Mouse (Mus musculus) heart, embryonic 11.5 days (tissue): Measurements from ENCODE around the gene App. TPM values are rescaled to one million over a fixed set of nuclear protein-coding genes. Genes with fewer than 3 reads are reported as not detected.

Source experiments
- ATAC-seq: fragments of 200-750 bp; cut with Nextera tagmentation; replicated peaks from 2 replicates; pipeline ENCODE4 v1.8.0; 2017; ENCODE audit warnings: moderate library complexity; ENCODE audit not compliant: insufficient number of reproducible peaks, low FRiP score, low TSS enrichment
- H3K27ac ChIP-seq: fragments of 300-500 bp; sonication (generic); 2 replicates; pipeline ENCODE4 v1.5.1; 2014; ENCODE audit warnings: mild to moderate bottlenecking, low read depth, low read length
- H3K27me3 ChIP-seq: fragments of 300-500 bp; sonication (generic); 2 replicates; pipeline ENCODE4 v1.6.1; 2014; ENCODE audit warnings: mild to moderate bottlenecking, low read length, mixed read lengths; ENCODE audit not compliant: control insufficient read depth, insufficient read depth
- H3K36me3 ChIP-seq: fragments of 300-500 bp; sonication (generic); 2 replicates; pipeline ENCODE4 v1.6.1; 2014; ENCODE audit warnings: mild to moderate bottlenecking, low read length, moderate library complexity, mixed read lengths; ENCODE audit not compliant: control insufficient read depth, insufficient read depth
- H3K4me1 ChIP-seq: fragments of 300-500 bp; sonication (generic); 2 replicates; pipeline ENCODE4 v1.6.1; 2014; ENCODE audit warnings: low read length; ENCODE audit not compliant: control insufficient read depth, insufficient read depth
- H3K4me2 ChIP-seq: fragments of 300-500 bp; sonication (generic); 2 replicates; pipeline ENCODE4 v1.6.1; 2014; ENCODE audit warnings: mild to moderate bottlenecking, moderate library complexity
- H3K4me3 ChIP-seq: fragments of 300-500 bp; sonication (generic); 2 replicates; pipeline ENCODE4 v1.5.1; 2014; ENCODE audit warnings: low read depth, low read length
- H3K9ac ChIP-seq: fragments of 300-500 bp; sonication (generic); 2 replicates; pipeline ENCODE4 v1.6.1; 2014; ENCODE audit warnings: mild to moderate bottlenecking, low read depth, low read length, moderate library complexity
- H3K9me3 ChIP-seq: fragments of 300-500 bp; sonication (generic); replicated peaks from 2 replicates; pipeline ENCODE4 v1.6.1; 2016; ENCODE audit warnings: low read length; ENCODE audit not compliant: control insufficient read depth
- WGBS: fragments of 180-500 bp; shearing (Covaris S2); extraction: QIAGEN DNeasy Blood & Tissue Kit; methylation state at CpG from one replicate; pipeline ENCODE4 v1.1.7; 2014; ENCODE audit not compliant: insufficient replicate concordance; 5-methylcytosine and 5-hydroxymethylcytosine counted together
- polyA plus RNA-seq: library from polyadenylated mRNA; unstranded; fragments of >200 nt; fragmentation: Nextera tagmentation; extraction: Ambion mirVana; gene quantifications from 2 replicates; pipeline ENCODE4 v1.2.1, GENCODE M21; 2014

Gene App
- polyA plus RNA-seq, 1 experiment from 2014 or later = 143 TPM

DNA sequence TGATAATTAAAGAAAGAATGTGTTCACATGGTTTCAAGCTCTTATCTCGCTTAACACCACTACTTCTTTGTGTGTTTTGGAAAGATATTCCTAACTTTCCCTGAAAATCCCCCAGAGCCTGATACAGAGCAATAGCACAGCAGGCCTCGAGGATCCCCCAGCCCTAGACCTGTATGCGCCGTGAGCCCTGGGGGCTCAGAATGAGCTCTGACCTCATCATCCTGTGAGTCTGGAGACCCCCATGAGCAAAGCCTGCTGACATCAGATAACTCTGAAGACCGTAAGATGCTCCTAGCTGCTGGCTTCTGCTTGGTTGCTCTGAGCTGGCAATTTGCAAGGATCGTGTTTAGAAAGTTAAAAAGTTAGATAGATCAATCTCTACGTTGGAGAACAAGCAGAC is 155.7 kb downstream of the App start:
- Histone ChIP-seq H3K4me3 (no peak overlapping the region), H3K9ac (no peak overlapping the region), H3K4me2 (no peak overlapping the region), H3K9me3 (no peaks in the 10 kb centered on the region), H3K27me3 (no peaks in the 10 kb centered on the region), H3K36me3 (peaks cover 9% of the 10 kb centered on the region; the same call in 1 of the 2 replicates), H3K4me1 (no peaks in the 10 kb centered on the region), H3K27ac (no peak overlapping the region)
- no peak for ATAC-seq
- WGBS = 39% methylated on average over 7 of the region's 7 CpGs

DNA sequence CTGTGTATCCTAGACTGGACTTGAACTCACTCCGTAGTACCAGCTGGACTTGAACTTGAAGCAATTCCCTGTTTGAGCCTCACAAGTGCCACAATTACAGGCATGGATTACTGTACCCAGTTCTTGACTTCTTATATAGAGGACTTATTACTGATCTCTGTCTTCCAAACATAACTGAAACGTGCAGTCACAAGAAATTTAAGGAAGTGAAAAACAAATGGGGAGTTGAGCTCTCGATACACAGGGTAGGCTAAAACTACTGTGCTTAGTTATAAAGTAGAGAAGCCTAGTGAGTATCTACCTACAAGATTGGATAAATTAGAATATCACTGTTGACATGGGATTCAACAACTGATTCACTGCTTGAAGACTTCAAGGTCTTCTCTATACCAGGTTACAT is 160.9 kb downstream of the App start:
- Histone ChIP-seq H3K9me3 (no peaks in the 10 kb centered on the region), H3K4me2 (no peak overlapping the region), H3K4me1 (no peaks in the 10 kb centered on the region), H3K36me3 (peaks cover 18% of the 10 kb centered on the region), H3K27me3 (no peaks in the 10 kb centered on the region), H3K9ac (no peak overlapping the region), H3K4me3 (no peak overlapping the region), H3K27ac (no peak overlapping the region)
- ATAC-seq = no peak
- WGBS = 87% methylated on average over 3 of the region's 3 CpGs

DNA sequence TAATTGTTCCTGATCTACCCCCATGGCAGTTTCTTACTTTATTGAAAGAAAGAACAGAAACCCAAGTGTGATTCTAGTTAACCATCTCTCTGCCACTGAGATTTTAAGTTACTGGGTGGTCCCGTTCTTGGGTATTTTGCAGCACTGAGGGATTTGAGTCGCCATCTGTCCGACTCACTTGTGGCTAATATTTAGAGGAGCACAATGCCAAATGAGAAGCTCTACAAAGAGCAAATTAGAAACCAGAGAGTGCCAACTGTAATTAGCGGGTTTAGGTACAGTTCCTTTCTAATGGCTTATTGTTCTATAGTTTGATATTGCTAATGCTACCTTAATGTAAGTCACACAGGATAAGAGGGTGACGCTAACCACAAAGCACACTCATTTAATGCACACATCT is 161.4 kb downstream of the App start:
- Histone ChIP-seq H3K36me3 (peaks cover 18% of the 10 kb centered on the region), H3K4me2 (no peak overlapping the region), H3K27ac (no peak overlapping the region), H3K4me1 (no peaks in the 10 kb centered on the region), H3K9me3 (no peaks in the 10 kb centered on the region), H3K27me3 (no peaks in the 10 kb centered on the region), H3K4me3 (no peak overlapping the region), H3K9ac (no peak overlapping the region)
- ATAC-seq = no peak
- 88% methylated on average over 5 of the region's 5 CpGs for WGBS

DNA sequence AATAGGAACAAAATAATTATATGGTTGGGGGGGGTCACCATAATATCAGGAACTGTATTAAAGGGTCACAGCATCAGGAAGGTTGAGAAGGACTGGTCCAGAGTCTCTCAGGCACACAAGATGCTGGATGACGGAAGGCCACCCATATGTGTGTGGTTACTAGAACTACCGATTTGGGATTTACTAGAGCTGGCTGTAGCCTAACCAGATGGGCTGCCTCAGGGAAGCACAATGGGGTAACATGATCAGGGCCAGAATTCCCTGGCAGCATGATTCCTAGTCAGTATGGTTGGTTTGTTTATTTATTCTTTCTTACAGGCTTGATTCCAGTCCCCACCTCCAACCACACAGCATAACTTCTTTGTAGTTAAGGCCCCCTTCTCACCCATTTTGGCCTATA is 162.9 kb downstream of the App start:
- Histone ChIP-seq H3K4me1 (no peaks in the 10 kb centered on the region), H3K27me3 (no peaks in the 10 kb centered on the region), H3K9me3 (no peaks in the 10 kb centered on the region), H3K4me3 (no peak overlapping the region), H3K9ac (no peak overlapping the region), H3K27ac (no peak overlapping the region), H3K36me3 (peaks cover 18% of the 10 kb centered on the region), H3K4me2 (no peak overlapping the region)
- ATAC-seq = no peak
- WGBS = 75% methylated on average over 2 of the region's 2 CpGs

DNA sequence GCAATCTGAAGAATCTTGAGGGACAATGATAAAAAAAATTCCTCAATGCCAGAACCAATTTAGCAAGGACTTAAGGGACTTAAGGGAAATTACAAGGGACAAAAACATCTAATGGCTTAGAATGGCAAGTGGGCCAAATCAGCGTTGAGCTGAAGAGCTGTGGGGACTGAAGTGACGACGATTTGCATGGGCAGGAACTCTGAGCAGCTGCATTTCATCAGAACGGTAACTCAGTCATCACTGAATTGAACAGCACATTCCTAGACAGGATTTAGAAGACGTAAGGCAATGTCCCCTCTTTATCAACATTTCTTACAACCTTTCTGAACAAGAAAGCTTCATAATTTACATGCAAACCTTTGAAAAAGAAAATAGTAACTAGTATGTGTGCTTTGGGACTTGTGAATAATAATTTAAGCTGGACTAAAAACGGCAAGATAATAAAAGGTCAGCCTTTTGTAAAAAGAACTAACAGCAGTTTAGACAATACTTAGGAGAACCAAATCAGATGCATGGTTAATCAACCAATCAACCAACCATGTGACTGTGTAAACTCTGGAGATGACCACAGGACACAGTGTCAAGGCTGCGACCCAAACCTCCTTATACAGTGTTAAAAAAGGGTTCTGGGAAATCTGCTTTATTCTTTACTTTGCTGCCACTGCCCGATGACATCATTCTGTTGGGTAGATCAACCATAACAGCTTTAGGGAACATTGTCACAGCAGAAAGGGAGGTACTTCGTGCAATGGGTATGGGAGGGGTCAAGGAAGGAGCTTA is 164.5 kb downstream of the App start:
- peaks cover 15% of the 10 kb centered on the region for H3K36me3 ChIP-seq
- H3K9me3 ChIP-seq = no peaks in the 10 kb centered on the region
- no peaks in the 10 kb centered on the region for H3K4me1 ChIP-seq
- H3K4me3 ChIP-seq = no peak overlapping the region
- no peak for ATAC-seq
- no peak overlapping the region for H3K27ac ChIP-seq
- 61% methylated on average over 9 of the region's 9 CpGs for whole genome bisulfite sequencing
- no peak overlapping the region for H3K9ac ChIP-seq
- H3K27me3 ChIP-seq = no peaks in the 10 kb centered on the region
- H3K4me2 ChIP-seq = no peak overlapping the region

DNA sequence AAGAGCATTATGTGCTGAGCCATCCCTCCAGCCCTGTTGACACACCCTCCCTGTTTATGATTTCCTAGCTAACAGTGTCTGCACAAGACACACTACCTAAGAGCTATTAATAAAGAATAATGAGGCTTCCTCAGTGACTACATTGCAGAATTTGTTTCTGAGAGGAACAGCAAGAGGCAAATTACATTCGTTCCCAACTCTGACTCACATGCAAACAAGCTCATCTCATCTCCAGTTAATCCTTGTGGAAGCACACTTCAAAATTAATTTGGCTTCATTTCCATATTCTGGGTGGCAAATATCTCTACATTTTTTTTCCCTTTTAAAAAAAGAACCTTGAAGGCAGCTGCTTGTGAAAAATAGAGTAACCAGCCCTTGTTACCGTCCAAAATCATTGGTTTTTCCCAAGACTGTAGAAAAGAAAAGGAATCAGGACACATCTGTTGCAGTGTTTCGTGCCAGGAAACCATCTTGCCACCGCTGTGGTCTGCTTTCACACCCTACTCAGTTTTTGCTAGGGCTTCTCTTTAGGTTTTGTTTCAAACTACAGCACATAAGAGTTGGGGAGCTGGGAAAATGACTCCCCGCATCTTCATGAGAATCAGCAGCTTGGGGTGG is 171.5 kb downstream of the App start:
- Histone ChIP-seq H3K36me3 (peaks cover 8% of the 10 kb centered on the region), H3K9me3 (no peaks in the 10 kb centered on the region), H3K4me3 (no peak overlapping the region), H3K9ac (no peak overlapping the region), H3K27me3 (no peaks in the 10 kb centered on the region), H3K4me2 (no peak overlapping the region), H3K4me1 (no peaks in the 10 kb centered on the region), H3K27ac (no peak overlapping the region)
- no peak for ATAC-seq
- WGBS = 89% methylated on average over 5 of the region's 5 CpGs

DNA sequence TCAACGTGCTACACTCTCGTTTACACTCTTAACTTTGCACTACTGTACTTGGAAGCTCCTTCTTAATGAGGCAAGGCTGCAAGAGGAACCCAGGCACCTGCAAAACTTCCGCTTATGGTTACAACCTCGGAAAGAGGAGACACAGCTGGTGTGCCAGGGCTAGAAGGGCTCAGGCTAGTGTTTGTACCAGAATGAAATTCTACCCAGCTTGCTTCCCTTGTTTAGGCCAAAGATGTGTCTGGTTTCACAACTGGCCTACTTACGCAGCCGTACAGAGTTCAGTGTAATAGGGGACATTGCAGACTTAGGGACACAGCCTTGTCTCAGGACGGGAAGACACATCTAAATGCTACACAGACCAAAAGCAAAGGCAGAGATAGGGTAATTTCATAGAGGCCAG is 173.3 kb downstream of the App start:
- H3K36me3 ChIP-seq = peaks cover 8% of the 10 kb centered on the region
- no peak overlapping the region for H3K4me3 ChIP-seq
- ATAC-seq = no peak
- WGBS = 82% methylated on average over 7 of the region's 7 CpGs
- H3K27me3 ChIP-seq = no peaks in the 10 kb centered on the region
- no peak overlapping the region for H3K4me2 ChIP-seq
- H3K27ac ChIP-seq = no peak overlapping the region
- no peak overlapping the region for H3K9ac ChIP-seq
- H3K9me3 ChIP-seq = no peaks in the 10 kb centered on the region
- no peaks in the 10 kb centered on the region for H3K4me1 ChIP-seq

DNA sequence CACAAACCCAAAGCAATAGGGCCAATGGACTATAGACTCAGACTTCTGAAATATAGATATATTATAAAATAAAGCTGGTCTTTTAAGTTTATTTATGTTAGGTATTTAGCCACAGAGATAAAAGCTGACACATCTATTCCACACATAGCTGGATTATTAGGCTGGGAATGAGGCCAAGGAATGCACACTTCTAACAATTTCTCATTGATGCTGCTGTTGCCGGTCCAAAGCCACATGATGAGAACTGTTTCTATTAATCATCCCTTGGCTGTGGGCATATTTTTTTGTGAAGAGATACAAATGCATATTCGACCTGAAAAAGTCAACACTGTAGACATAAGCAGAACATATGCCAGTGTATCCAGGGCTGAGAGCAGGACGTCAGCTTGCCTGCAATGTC is 176.0 kb downstream of the App start:
- H3K27me3 ChIP-seq = no peaks in the 10 kb centered on the region
- no peak overlapping the region for H3K4me3 ChIP-seq
- no peak overlapping the region for H3K27ac ChIP-seq
- peaks cover 12% of the 10 kb centered on the region for H3K36me3 ChIP-seq
- 67% methylated on average over 3 of the region's 3 CpGs for WGBS
- no peak overlapping the region for H3K4me2 ChIP-seq
- H3K9ac ChIP-seq = no peak overlapping the region
- no peak for ATAC-seq
- H3K9me3 ChIP-seq = no peaks in the 10 kb centered on the region
- no peaks in the 10 kb centered on the region for H3K4me1 ChIP-seq

DNA sequence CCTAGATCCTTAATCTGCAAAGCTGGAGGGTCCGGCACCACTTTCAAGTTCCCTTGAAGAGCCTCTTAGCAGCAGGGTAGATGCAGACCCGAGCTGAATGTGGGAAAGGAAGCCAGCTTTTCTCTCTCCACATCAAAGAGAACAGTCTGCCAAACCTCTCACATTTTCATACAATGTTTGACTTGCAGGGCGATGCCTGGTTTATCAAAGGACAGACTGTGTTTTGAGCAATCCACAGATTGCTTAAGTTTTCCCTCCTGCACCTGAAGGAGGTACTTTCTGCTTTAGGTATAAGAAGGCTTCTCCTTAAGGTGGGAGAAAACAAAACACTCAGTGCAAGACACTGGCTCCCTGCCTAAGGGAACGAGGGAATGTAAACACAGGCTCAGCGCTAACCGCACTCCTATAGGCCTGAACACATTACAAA is 178.1 kb downstream of the App start:
- H3K9ac ChIP-seq = no peak overlapping the region
- H3K4me2 ChIP-seq = no peak overlapping the region
- no peak overlapping the region for H3K27ac ChIP-seq
- H3K27me3 ChIP-seq = no peaks in the 10 kb centered on the region
- no peaks in the 10 kb centered on the region for H3K9me3 ChIP-seq
- no peaks in the 10 kb centered on the region for H3K4me1 ChIP-seq
- H3K4me3 ChIP-seq = no peak overlapping the region
- 56% methylated on average over 6 of the region's 6 CpGs for WGBS
- ATAC-seq = no peak
- 0 out of 2 replicates have a peak, but pooled peaks cover 3% of the 10 kb centered on the region for H3K36me3 ChIP-seq
